Mouse (Mus musculus) brain, embryonic 14.5 days (tissue): ENCODE results near the gene Krt78.

Experiments used
- CTCF ChIP-seq: fragments of 200-500 bp; IDR thresholded peaks from 2 replicates; pipeline ENCODE4 v1.5.1; 2012; ENCODE audit warnings: inconsistent platforms, mild to moderate bottlenecking, moderate library complexity, borderline replicate concordance; ENCODE audit not compliant: insufficient read depth, insufficient read length; ENCODE audit errors: extremely low read depth
- POLR2A ChIP-seq: fragments of 200-500 bp; IDR thresholded peaks from 2 replicates; pipeline ENCODE4 v1.6.1; 2012; ENCODE audit warnings: mild to moderate bottlenecking, inconsistent platforms, borderline replicate concordance; ENCODE audit not compliant: poor library complexity, insufficient read depth, insufficient read length, severe bottlenecking; ENCODE audit errors: extremely low read depth

- TF ChIP-seq POLR2A (no peak), CTCF (no peak)
Observed at GRCm38 (mm10) chr15:101952733-101953474, 1.2 kb downstream of the Krt78 start.
